In genomic region chr7:127776878-127777473, GRCm38 (mm10) we compare ENCODE assay signal across 8 mouse cellular contexts. TPM values are rescaled to one million over a fixed set of nuclear protein-coding genes. Genes with fewer than 3 reads are reported as not detected.
DNase-seq lines count a peak whose midpoint lies in the region; ATAC-seq and TF ChIP-seq lines count a peak whose summit lies in the region.

No protein-coding gene starts in this region.

- no peaks in the 10 kb centered on the region for H3K9me3 ChIP-seq in heart, embryonic 11.5 days (replicated peaks; ENCODE audit: control insufficient read depth, low read length)
- H3K9me3 ChIP-seq in kidney, embryonic 16.5 days (ENCODE audit: low read length) = no peaks in the 10 kb centered on the region

- H3K27ac ChIP-seq in bone marrow macrophage, adult 2 months (ENCODE audit: insufficient read depth, low read depth, low read length) = peak overlapping the region; percentile 98
- peak overlapping the region; percentile 98 for H3K27ac ChIP-seq in embryonic fibroblast, embryonic 13.5 days (ENCODE audit: insufficient read depth, low read length)
- H3K27ac ChIP-seq in heart, embryonic 11.5 days (ENCODE audit: low read depth, low read length) = peak overlapping the region; percentile 99
- H3K27ac ChIP-seq in kidney, embryonic 16.5 days (ENCODE audit: low read length) = peak overlapping the region; percentile 100
- peak overlapping the region; percentile 95 for H3K27ac ChIP-seq in liver, adult 2 months (replicated peaks; ENCODE audit: insufficient read depth, low read depth, low read length)

- H3K4me2 ChIP-seq in heart, embryonic 11.5 days = peak overlapping the region; percentile 84
- H3K4me2 ChIP-seq in kidney, embryonic 16.5 days (replicated peaks; ENCODE audit: low read depth, low read length) = peak overlapping the region; percentile 76
- H3K4me2 ChIP-seq in myocyte (ENCODE audit: low read depth) = peak overlapping the region; percentile 79

- ATAC-seq in heart, embryonic 11.5 days (replicated peaks; ENCODE audit: insufficient number of reproducible peaks, low FRiP score, low TSS enrichment) = peak; percentile 88
- peak; percentile 93 for ATAC-seq in kidney, embryonic 16.5 days (ENCODE audit: low FRiP score, low TSS enrichment)

- no peak for TF ChIP-seq CTCF in bone marrow macrophage, adult 2 months (IDR thresholded peaks at IDR 0.05; ENCODE audit: low read depth, low read length)
- no peak for TF ChIP-seq CTCF in embryonic fibroblast, embryonic 13.5 days (IDR thresholded peaks at IDR 0.05; ENCODE audit: borderline replicate concordance, insufficient read depth, low read length)
- TF ChIP-seq CTCF in liver, adult 2 months (IDR thresholded peaks at IDR 0.05; ENCODE audit: low read depth, low read length) = no peak

- peak overlapping the region; percentile 90 for H3K4me3 ChIP-seq in bone marrow macrophage, adult 2 months (ENCODE audit: insufficient read depth, low read length)
- peak overlapping the region; percentile 78 for H3K4me3 ChIP-seq in embryonic fibroblast, embryonic 13.5 days (ENCODE audit: insufficient read depth, low read length)
- H3K4me3 ChIP-seq in heart, embryonic 11.5 days (ENCODE audit: low read depth, low read length) = peak overlapping the region; percentile 93
- H3K4me3 ChIP-seq in kidney, embryonic 16.5 days (ENCODE audit: low read length) = peak overlapping the region; percentile 88
- peak overlapping the region; percentile 97 for H3K4me3 ChIP-seq in liver, adult 2 months (ENCODE audit: insufficient read depth, low read depth, low read length)
- peak overlapping the region; percentile 91 for H3K4me3 ChIP-seq in myocyte

- H3K4me1 ChIP-seq in bone marrow macrophage, adult 2 months (ENCODE audit: control insufficient read depth, insufficient read depth, low read length) = peaks cover 10% of the 10 kb centered on the region
- peaks cover 2% of the 10 kb centered on the region for H3K4me1 ChIP-seq in embryonic fibroblast, embryonic 13.5 days (ENCODE audit: control insufficient read depth, insufficient read depth, low read length)
- 0 out of 2 replicates have a peak, but pooled peaks cover 11% of the 10 kb centered on the region for H3K4me1 ChIP-seq in heart, embryonic 11.5 days (ENCODE audit: control insufficient read depth, insufficient read depth, low read length)
- peaks cover 10% of the 10 kb centered on the region for H3K4me1 ChIP-seq in kidney, embryonic 16.5 days (ENCODE audit: insufficient read depth, low read length)
- peaks cover 11% of the 10 kb centered on the region; the same call in 1 of the 2 replicates for H3K4me1 ChIP-seq in liver, adult 2 months (ENCODE audit: control insufficient read depth, insufficient read depth, low read length)

- no peaks in the 10 kb centered on the region for H3K27me3 ChIP-seq in heart, embryonic 11.5 days (ENCODE audit: control insufficient read depth, insufficient read depth, low read length)
- no peaks in the 10 kb centered on the region for H3K27me3 ChIP-seq in kidney, embryonic 16.5 days (ENCODE audit: insufficient read depth, low read length)
- no peaks in the 10 kb centered on the region for H3K27me3 ChIP-seq in liver, adult 2 months (ENCODE audit: control insufficient read depth, insufficient read depth, low read length)
- H3K27me3 ChIP-seq in myocyte (ENCODE audit: control insufficient read depth, insufficient read depth, insufficient read length) = no peaks in the 10 kb centered on the region
- no peaks in the 10 kb centered on the region for H3K27me3 ChIP-seq in splenic B cell, adult 2 months (ENCODE audit: control insufficient read depth, insufficient read depth, low read length, poor library complexity, severe bottlenecking)

- peak overlapping the region; percentile 88 for H3K9ac ChIP-seq in heart, embryonic 11.5 days (ENCODE audit: low read depth, low read length)
- H3K9ac ChIP-seq in kidney, embryonic 16.5 days (replicated peaks; ENCODE audit: low read length) = peak overlapping the region; percentile 92
- peak overlapping the region; percentile 97 for H3K9ac ChIP-seq in liver, adult 2 months (ENCODE audit: low read depth, low read length)

- H3K79me2 ChIP-seq in liver, adult 2 months (ENCODE audit: control insufficient read depth, insufficient read depth, low read length) = peaks cover 8% of the 10 kb centered on the region; the same call in 1 of the 2 replicates
- peaks cover 21% of the 10 kb centered on the region for H3K79me2 ChIP-seq in myocyte (ENCODE audit: control insufficient read depth, insufficient read depth)

- peaks cover 12% of the 10 kb centered on the region for H3K36me3 ChIP-seq in heart, embryonic 11.5 days (ENCODE audit: control insufficient read depth, insufficient read depth, low read length)
- H3K36me3 ChIP-seq in kidney, embryonic 16.5 days (ENCODE audit: insufficient read depth, low read length) = peaks cover 26% of the 10 kb centered on the region
- peaks cover 22% of the 10 kb centered on the region for H3K36me3 ChIP-seq in liver, adult 2 months (ENCODE audit: control insufficient read depth, insufficient read depth, low read length)
- peaks cover 22% of the 10 kb centered on the region for H3K36me3 ChIP-seq in myocyte (ENCODE audit: control insufficient read depth, insufficient read depth)
- H3K36me3 ChIP-seq in splenic B cell, adult 2 months (ENCODE audit: control insufficient read depth, insufficient read depth, low read length, poor library complexity, severe bottlenecking) = peaks cover 10% of the 10 kb centered on the region

- no peak for TF ChIP-seq POLR2A in bone marrow macrophage, adult 2 months (IDR thresholded peaks at IDR 0.05; ENCODE audit: borderline replicate concordance, low read depth, low read length)
- peak; percentile 76 for TF ChIP-seq POLR2A in embryonic fibroblast, embryonic 13.5 days (IDR thresholded peaks at IDR 0.05; ENCODE audit: low read depth, low read length)
- TF ChIP-seq POLR2A in liver, adult 2 months (IDR thresholded peaks at IDR 0.05; ENCODE audit: extremely low read depth, insufficient read depth, low read length) = peak; percentile 58; the same call in 1 of the 2 replicates
- TF ChIP-seq POLR2A in myocyte (IDR thresholded peaks at IDR 0.05; ENCODE audit: insufficient read length, low read depth) = peak; percentile 44

- peak overlapping the region; percentile 94 for H3ac ChIP-seq in myocyte (ENCODE audit: control insufficient read depth, insufficient read length)

- peak; percentile 99 for DNase-seq in A20 (ENCODE audit: low read depth, low spot score)
- peak; percentile 85 for DNase-seq in liver, adult 2 months (ENCODE audit: extremely low read depth, low read depth, low spot score)
- peak; percentile 97 for DNase-seq in splenic B cell, adult 2 months (ENCODE audit: low read depth, low spot score)

- WGBS in heart, embryonic 11.5 days (ENCODE audit: insufficient replicate concordance) = under 1% methylated on average over 68 of the region's 70 CpGs
- under 1% methylated on average over 69 of the region's 70 CpGs for WGBS in kidney, embryonic 16.5 days
- under 1% methylated on average over 70 of the region's 70 CpGs for WGBS in liver, adult 2 months

RNA-seq across cellular contexts. Expression of gene Setd1a, which starts 0.5 kb away (rescaled TPM):
- 28.2 and 30.1 TPM in 2 replicates for polyA plus RNA-seq in bone marrow macrophage, adult 2 months (2012; ENCODE audit: insufficient read depth, insufficient read length, missing spikeins)
- 29.3 and 33.8 TPM in 2 replicates for polyA plus RNA-seq in embryonic fibroblast, embryonic 13.5 days (2011; ENCODE audit: insufficient read length, low read depth, missing spikeins)
- polyA plus RNA-seq in heart, embryonic 11.5 days (2014; fragmentation: Nextera tagmentation; extraction: Ambion mirVana) = 16.9 and 20.8 TPM in 2 replicates
- polyA plus RNA-seq in kidney, embryonic 16.5 days (2015; fragmentation: Nextera tagmentation; extraction: Ambion mirVana) = 18.9 and 19.4 TPM in 2 replicates
- 2.6 and 5.4 TPM in 2 replicates for total RNA-seq in liver, adult 2 months (2014; rRNA removed)
- 5.5 and 7.8 TPM in 2 replicates for polyA plus RNA-seq in liver, adult 2 months (2012; rRNA removed)
- polyA plus RNA-seq in myocyte (2012; fragmentation: generic; extraction: Trizol) = 13.7 TPM

RNA-seq across cellular contexts. Expression of gene Orai3, which starts 7.4 kb away (rescaled TPM):
- polyA plus RNA-seq in bone marrow macrophage, adult 2 months (2012; ENCODE audit: insufficient read depth, insufficient read length, missing spikeins) = 44.2 and 45.8 TPM in 2 replicates
- polyA plus RNA-seq in embryonic fibroblast, embryonic 13.5 days (2011; ENCODE audit: insufficient read length, low read depth, missing spikeins) = 19.8 and 23.3 TPM in 2 replicates
- 13.3 and 14.5 TPM in 2 replicates for polyA plus RNA-seq in heart, embryonic 11.5 days (2014; fragmentation: Nextera tagmentation; extraction: Ambion mirVana)
- 31.2 and 34.8 TPM in 2 replicates for polyA plus RNA-seq in kidney, embryonic 16.5 days (2015; fragmentation: Nextera tagmentation; extraction: Ambion mirVana)
- total RNA-seq in liver, adult 2 months (2014; rRNA removed) = 10.2 and 14.7 TPM in 2 replicates
- polyA plus RNA-seq in liver, adult 2 months (2012; rRNA removed) = 21.1 and 26.6 TPM in 2 replicates
- polyA plus RNA-seq in myocyte (2012; fragmentation: generic; extraction: Trizol) = 16.3 TPM

RNA-seq across cellular contexts. Expression of gene Gm49388, which starts 8.4 kb away (rescaled TPM):
- polyA plus RNA-seq in bone marrow macrophage, adult 2 months (2012; ENCODE audit: insufficient read depth, insufficient read length, missing spikeins) = not detected in 2 replicates
- not detected in 2 replicates for polyA plus RNA-seq in embryonic fibroblast, embryonic 13.5 days (2011; ENCODE audit: insufficient read length, low read depth, missing spikeins)
- 0.46 TPM in 1 of 2 replicates, not detected in the other for polyA plus RNA-seq in heart, embryonic 11.5 days (2014; fragmentation: Nextera tagmentation; extraction: Ambion mirVana)
- polyA plus RNA-seq in kidney, embryonic 16.5 days (2015; fragmentation: Nextera tagmentation; extraction: Ambion mirVana) = not detected in 2 replicates
- total RNA-seq in liver, adult 2 months (2014; rRNA removed) = not detected in 2 replicates
- polyA plus RNA-seq in liver, adult 2 months (2012; rRNA removed) = not detected in 2 replicates
- polyA plus RNA-seq in myocyte (2012; fragmentation: generic; extraction: Trizol) = 1.4 TPM

RNA-seq across cellular contexts. Expression of gene Hsd3b7, which starts 23.4 kb away (rescaled TPM):
- 43.4 and 47.9 TPM in 2 replicates for polyA plus RNA-seq in bone marrow macrophage, adult 2 months (2012; ENCODE audit: insufficient read depth, insufficient read length, missing spikeins)
- polyA plus RNA-seq in embryonic fibroblast, embryonic 13.5 days (2011; ENCODE audit: insufficient read length, low read depth, missing spikeins) = 8.0 and 9.4 TPM in 2 replicates
- 18.1 and 23.5 TPM in 2 replicates for polyA plus RNA-seq in heart, embryonic 11.5 days (2014; fragmentation: Nextera tagmentation; extraction: Ambion mirVana)
- polyA plus RNA-seq in kidney, embryonic 16.5 days (2015; fragmentation: Nextera tagmentation; extraction: Ambion mirVana) = 28.2 and 33.2 TPM in 2 replicates
- total RNA-seq in liver, adult 2 months (2014; rRNA removed) = 458 and 477 TPM in 2 replicates
- polyA plus RNA-seq in liver, adult 2 months (2012; rRNA removed) = 1,150 and 1,162 TPM in 2 replicates
- 15.0 TPM for polyA plus RNA-seq in myocyte (2012; fragmentation: generic; extraction: Trizol)

RNA-seq across cellular contexts. Expression of gene Fbxl19, which starts 32.6 kb away (rescaled TPM):
- 11.9 and 16.5 TPM in 2 replicates for polyA plus RNA-seq in bone marrow macrophage, adult 2 months (2012; ENCODE audit: insufficient read depth, insufficient read length, missing spikeins)
- 16.0 and 17.8 TPM in 2 replicates for polyA plus RNA-seq in embryonic fibroblast, embryonic 13.5 days (2011; ENCODE audit: insufficient read length, low read depth, missing spikeins)
- polyA plus RNA-seq in heart, embryonic 11.5 days (2014; fragmentation: Nextera tagmentation; extraction: Ambion mirVana) = 2.5 and 3.3 TPM in 2 replicates
- polyA plus RNA-seq in kidney, embryonic 16.5 days (2015; fragmentation: Nextera tagmentation; extraction: Ambion mirVana) = 5.4 TPM in 2 replicates
- total RNA-seq in liver, adult 2 months (2014; rRNA removed) = 1.9 and 2.4 TPM in 2 replicates
- 3.9 and 4.7 TPM in 2 replicates for polyA plus RNA-seq in liver, adult 2 months (2012; rRNA removed)
- 11.9 TPM for polyA plus RNA-seq in myocyte (2012; fragmentation: generic; extraction: Trizol)

Comparison
In these comparisons a context has a peak if more than half of its experiments do, and no peak if none do; other contexts are left out.
1. Peak in every context shown above with its lines: DNase-seq, ATAC-seq, H3K4me3 ChIP-seq and H3K27ac ChIP-seq.